Mouse (Mus musculus) hindbrain, embryonic 15.5 days (tissue): ENCODE measurements around the gene Entr1. TPM values are rescaled to one million over a fixed set of nuclear protein-coding genes. Genes with fewer than 3 reads are reported as not detected.

Source experiments
- ATAC-seq: fragments of 200-750 bp; cut with Nextera tagmentation; 2 replicates; pipeline ENCODE4 v1.8.0; 2017; ENCODE audit warnings: low read depth, moderate number of reproducible peaks, moderate TSS enrichment; ENCODE audit not compliant: low FRiP score
- H3K27ac ChIP-seq: fragments of 300-500 bp; sonication (generic); replicated peaks from 2 replicates; pipeline ENCODE4 v1.5.1; 2015; ENCODE audit warnings: mild to moderate bottlenecking, inconsistent platforms
- H3K27me3 ChIP-seq: fragments of 300-500 bp; sonication (generic); 2 replicates; pipeline ENCODE4 v1.6.1; 2015; ENCODE audit warnings: control low read depth, inconsistent platforms
- H3K36me3 ChIP-seq: fragments of 300-500 bp; sonication (generic); 2 replicates; pipeline ENCODE4 v1.6.1; 2015; ENCODE audit warnings: control low read depth, inconsistent platforms
- H3K4me1 ChIP-seq: fragments of 300-500 bp; sonication (generic); replicated peaks from 2 replicates; pipeline ENCODE4 v1.6.1; 2015; ENCODE audit warnings: control low read depth, inconsistent platforms
- H3K4me2 ChIP-seq: fragments of 300-500 bp; sonication (generic); 2 replicates; pipeline ENCODE4 v1.6.1; 2015; ENCODE audit warnings: moderate library complexity, mild to moderate bottlenecking, inconsistent platforms
- H3K4me3 ChIP-seq: fragments of 300-500 bp; sonication (generic); 2 replicates; pipeline ENCODE4 v1.5.1; 2015; ENCODE audit warnings: mild to moderate bottlenecking, inconsistent platforms
- H3K9ac ChIP-seq: fragments of 300-500 bp; sonication (generic); 2 replicates; pipeline ENCODE4 v1.6.1; 2015; ENCODE audit warnings: inconsistent platforms
- H3K9me3 ChIP-seq: fragments of 300-500 bp; sonication (generic); 2 replicates; pipeline ENCODE4 v1.6.1; 2016; ENCODE audit warnings: control low read depth, inconsistent platforms
- WGBS: fragments of 180-500 bp; shearing (Covaris S2); methylation state at CpG from one replicate; pipeline ENCODE4 v1.1.7; 2015; 5-methylcytosine and 5-hydroxymethylcytosine counted together
- polyA plus RNA-seq: library from polyadenylated mRNA; unstranded; fragments of >200 nt; fragmentation: Nextera tagmentation; extraction: Ambion mirVana; gene quantifications from 2 replicates; pipeline ENCODE4 v1.2.1, GENCODE M21; 2015

Entr1 gene
- polyA plus RNA-seq, 1 experiment from 2014 or later = 163 TPM

- Histone ChIP-seq H3K36me3 (no peaks in the 10 kb centered on the region), H3K4me1 (peaks cover 15% of the 10 kb centered on the region), H3K27me3 (no peaks in the 10 kb centered on the region), H3K4me2 (no peak overlapping the region), H3K4me3 (no peak overlapping the region), H3K27ac (no peak overlapping the region), H3K9me3 (no peaks in the 10 kb centered on the region), H3K9ac (no peak overlapping the region)
- no peak for ATAC-seq
- 82% methylated on average over 7 of the region's 7 CpGs for WGBS
Observed at GRCm38 (mm10) chr2:26356678-26357077, 32.4 kb downstream of the Entr1 start.

DNA sequence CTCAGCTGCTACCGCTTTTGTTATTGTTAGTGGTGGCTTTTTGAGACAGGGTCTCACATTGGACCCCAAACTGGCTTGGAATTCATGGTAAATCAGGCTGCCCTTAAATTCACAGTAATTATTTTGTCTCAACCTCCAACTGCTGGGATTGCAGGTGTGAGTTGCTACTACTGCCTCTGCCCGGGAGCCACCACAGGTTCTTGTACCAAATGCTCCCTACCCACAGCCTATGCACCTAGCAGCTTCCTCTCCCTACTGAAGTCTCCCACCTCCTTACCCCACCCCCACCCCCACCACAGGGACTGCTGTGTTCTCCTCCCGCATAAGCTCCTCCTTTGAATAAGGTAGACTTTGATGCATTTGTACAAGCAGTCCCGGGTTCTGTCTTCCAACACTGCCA is 32.9 kb downstream of the Entr1 start:
- Histone ChIP-seq H3K4me2 (no peak overlapping the region), H3K4me3 (no peak overlapping the region), H3K9me3 (no peaks in the 10 kb centered on the region), H3K27me3 (no peaks in the 10 kb centered on the region), H3K9ac (no peak overlapping the region), H3K27ac (no peak overlapping the region), H3K4me1 (peaks cover 17% of the 10 kb centered on the region), H3K36me3 (no peaks in the 10 kb centered on the region)
- WGBS = 91% methylated on average over 4 of the region's 4 CpGs
- no peak for ATAC-seq

DNA sequence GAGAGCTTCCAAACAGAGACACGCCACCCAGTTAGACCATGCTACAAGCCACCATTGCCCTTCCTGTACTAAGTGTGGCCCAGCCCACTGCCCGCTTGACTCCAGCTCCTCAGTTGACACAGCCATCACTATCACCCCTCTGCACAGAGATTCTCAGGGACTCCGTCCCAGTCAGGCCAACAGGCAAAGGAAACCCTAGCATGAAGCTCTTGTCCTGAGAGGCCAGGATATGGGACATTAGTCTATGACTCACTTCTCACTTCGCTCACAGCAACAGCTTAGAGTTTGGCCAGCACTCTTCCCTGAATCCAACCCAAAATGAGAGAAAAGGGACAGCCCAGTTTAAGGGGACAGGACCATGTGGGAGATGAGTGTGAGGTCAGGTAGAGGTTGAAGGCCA is 34.7 kb downstream of the Entr1 start:
- Histone ChIP-seq H3K36me3 (0 out of 2 replicates have a peak, but pooled peaks cover 6% of the 10 kb centered on the region), H3K9me3 (no peaks in the 10 kb centered on the region), H3K27me3 (no peaks in the 10 kb centered on the region), H3K9ac (no peak overlapping the region), H3K4me3 (no peak overlapping the region), H3K27ac (no peak overlapping the region), H3K4me2 (no peak overlapping the region), H3K4me1 (peaks cover 30% of the 10 kb centered on the region)
- over 99% methylated on average over 4 of the region's 4 CpGs for WGBS
- ATAC-seq = no peak

- Histone ChIP-seq H3K27ac (0 out of 2 replicates have a peak overlapping the region, but pooled peaks have one; percentile 88), H3K4me1 (peaks cover 30% of the 10 kb centered on the region), H3K27me3 (no peaks in the 10 kb centered on the region), H3K9ac (peak overlapping the region; percentile 97), H3K9me3 (no peaks in the 10 kb centered on the region), H3K4me2 (peak overlapping the region; percentile 85), H3K4me3 (peak overlapping the region; percentile 78), H3K36me3 (0 out of 2 replicates have a peak, but pooled peaks cover 12% of the 10 kb centered on the region)
- WGBS = 85% methylated on average over 11 of the region's 11 CpGs
- ATAC-seq = no peak
Observed at GRCm38 (mm10) chr2:26353066-26353980, 35.8 kb downstream of the Entr1 start.

DNA sequence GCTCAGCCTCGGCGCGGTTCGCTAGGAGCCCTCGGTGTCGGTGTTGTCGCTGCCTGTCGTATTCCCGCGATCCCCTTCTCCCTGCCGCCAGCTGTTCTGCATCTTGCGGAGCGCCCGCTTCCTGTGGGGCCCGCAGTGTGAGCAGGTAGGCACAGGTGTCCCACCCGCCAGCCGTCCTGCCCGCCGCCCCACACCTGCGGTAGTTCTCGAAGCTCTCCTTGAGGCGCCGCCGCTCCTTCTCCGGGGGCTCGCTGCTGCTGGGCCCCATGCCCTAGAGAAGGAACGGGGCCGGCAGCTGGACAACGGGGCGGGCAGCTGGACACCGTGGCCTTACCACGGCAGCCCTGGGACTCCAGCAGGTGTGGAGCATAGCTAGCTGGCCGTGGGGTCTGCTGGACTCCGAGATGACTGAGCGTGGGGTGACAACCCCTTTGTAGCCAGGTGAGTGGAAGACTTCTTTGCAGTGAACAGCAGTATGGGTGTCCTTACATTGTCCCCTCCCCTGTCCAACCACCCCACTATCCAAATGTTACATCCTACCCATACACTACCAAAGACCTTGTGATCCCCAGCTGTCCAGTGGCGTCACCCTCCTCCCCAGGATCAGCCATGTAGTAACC is 36.7 kb downstream of the Entr1 start:
- peak overlapping the region; percentile 85 for H3K4me2 ChIP-seq
- peaks cover 16% of the 10 kb centered on the region for H3K36me3 ChIP-seq
- peak overlapping the region; percentile 78 for H3K4me3 ChIP-seq
- H3K9me3 ChIP-seq = no peaks in the 10 kb centered on the region
- H3K4me1 ChIP-seq = peaks cover 30% of the 10 kb centered on the region
- 3% methylated on average over 36 of the region's 36 CpGs for WGBS
- ATAC-seq = peak; percentile 42; the same call in 1 of the 2 replicates
- peak overlapping the region; percentile 88 for H3K27ac ChIP-seq
- H3K9ac ChIP-seq = peak overlapping the region; percentile 97
- no peaks in the 10 kb centered on the region for H3K27me3 ChIP-seq

DNA sequence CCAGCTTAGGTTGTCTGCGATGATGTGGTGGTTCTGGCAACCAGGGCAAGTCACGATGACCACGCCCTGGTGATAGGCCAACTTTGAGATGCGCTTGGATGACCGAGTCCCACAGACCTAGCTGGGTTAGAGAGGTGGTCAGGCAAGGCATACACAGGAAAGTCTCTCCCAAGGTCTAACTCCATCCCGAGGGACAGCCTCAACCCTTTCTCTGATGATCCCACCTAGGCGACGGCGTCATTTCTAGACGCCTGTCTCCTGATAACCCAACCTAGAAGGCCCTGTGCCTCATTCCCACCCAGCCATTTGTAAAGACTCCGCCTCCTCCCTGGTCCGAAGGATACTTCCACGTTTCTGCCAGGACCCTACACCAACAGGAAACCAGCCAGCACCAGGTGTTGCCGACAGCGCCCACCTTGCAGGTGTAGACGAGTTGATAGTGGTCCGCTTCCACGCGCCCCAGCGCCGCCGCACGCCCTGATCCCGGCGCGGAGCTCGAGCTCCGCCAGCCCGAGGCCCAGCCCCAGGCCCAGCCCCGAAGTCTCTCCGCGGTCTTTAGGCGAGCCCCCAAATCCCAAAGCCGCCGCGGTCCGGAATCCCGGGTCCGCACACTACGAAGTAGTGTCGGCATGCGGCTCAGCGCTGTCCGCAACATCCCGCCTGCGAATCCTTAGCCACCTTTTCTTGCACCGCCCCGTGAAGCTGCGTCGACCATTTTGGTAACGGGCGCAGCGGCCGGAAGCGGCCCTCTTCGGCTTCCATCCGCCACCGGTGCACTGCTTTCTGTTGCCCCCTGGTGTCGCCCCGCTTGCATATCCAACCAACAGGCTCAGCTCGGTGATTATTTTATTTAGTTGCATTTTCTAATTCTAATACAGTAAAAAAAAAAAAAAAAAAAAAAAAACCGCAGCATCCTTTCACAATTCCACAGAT is 37.5 kb downstream of the Entr1 start, which contains the start of gene Dnlz:
Dnlz (minus strand) TSS at position 753 of the 933 bp plus-strand sequence.
- H3K9me3 ChIP-seq = no peaks in the 10 kb centered on the region
- peak within 1 kb of the TSS; percentile 97 for H3K9ac ChIP-seq
- H3K36me3 ChIP-seq = peaks cover 24% of the 10 kb centered on the region
- H3K4me2 ChIP-seq = peak within 1 kb of the TSS; percentile 85
- no peaks in the 10 kb centered on the region for H3K27me3 ChIP-seq
- H3K4me3 ChIP-seq = peak within 1 kb of the TSS; percentile 78
- H3K27ac ChIP-seq = peak within 1 kb of the TSS; percentile 88
- peaks cover 30% of the 10 kb centered on the region for H3K4me1 ChIP-seq
- peak; percentile 85 for ATAC-seq
- WGBS = 3% methylated on average over 62 of the region's 62 CpGs

DNA sequence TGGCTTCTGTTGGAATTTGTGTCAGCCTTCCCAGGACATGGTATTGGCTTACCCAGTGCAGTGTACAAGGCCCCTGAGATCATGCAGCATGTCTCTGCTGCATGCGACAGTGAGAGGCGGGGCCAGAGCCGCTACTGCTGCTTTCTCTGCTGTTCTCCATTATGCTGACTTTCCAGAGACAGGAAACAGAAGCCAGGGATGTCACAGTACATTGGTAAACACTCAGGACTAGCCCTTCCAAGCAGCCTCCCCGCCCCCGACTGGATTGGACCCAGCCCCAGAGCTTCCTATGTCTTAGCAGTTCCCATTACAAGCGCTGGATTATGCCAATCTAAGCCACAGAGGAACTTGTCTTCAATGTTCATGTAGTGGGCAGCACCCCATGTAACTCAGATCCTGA is 40.9 kb downstream of the Entr1 start:
- 73% methylated on average over 6 of the region's 6 CpGs for WGBS
- Histone ChIP-seq H3K9ac (no peak overlapping the region), H3K27ac (0 out of 2 replicates have a peak overlapping the region, but pooled peaks have one; percentile 47), H3K9me3 (no peaks in the 10 kb centered on the region), H3K36me3 (peaks cover 47% of the 10 kb centered on the region), H3K4me3 (no peak overlapping the region), H3K27me3 (no peaks in the 10 kb centered on the region), H3K4me2 (no peak overlapping the region), H3K4me1 (peaks cover 23% of the 10 kb centered on the region)
- no peak for ATAC-seq

DNA sequence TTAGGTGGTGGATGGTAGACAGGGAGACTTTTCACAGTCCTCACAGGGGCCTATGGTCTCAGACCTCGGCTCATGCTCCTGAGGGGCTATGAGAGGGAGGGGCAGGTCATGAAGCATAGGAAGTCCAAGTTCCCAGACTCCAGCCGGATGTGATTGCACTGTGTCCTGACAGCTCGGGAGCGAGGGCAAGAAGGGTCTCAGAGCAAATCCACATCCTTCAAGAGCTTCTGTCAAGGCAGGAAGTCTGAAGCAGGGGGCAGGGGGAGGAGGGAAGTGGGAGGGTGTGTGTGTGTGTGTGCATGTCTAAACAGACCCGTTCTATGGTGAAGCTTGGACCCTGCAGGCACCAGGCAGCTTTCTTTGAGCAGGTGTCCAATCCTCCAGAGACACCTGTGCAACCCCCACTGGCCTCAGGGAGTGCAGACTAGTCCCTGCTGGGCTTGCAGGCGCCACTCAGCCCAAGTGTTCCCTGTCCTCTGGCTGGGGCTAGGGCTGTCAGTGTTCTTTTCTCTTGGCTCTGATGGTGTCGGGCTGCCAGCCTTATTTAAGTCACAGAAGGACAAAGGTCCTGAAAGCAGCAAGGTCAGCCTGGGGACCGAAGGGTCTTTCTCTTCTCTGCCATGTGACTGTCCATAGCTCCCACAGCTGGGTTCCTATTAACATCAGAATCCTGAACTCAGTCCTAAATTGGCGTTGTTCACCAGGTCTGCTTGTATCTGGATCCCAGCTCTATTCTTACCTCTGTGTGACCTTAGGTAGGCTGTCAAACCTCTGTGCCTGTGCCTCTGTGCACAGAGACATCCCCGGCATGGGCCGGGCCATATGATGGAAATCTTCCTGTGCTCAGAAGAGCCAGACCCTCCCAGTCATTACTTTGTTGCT is 46.3 kb downstream of the Entr1 start:
- Histone ChIP-seq H3K4me3 (no peak overlapping the region), H3K27me3 (no peaks in the 10 kb centered on the region), H3K27ac (0 out of 2 replicates have a peak overlapping the region, but pooled peaks have one; percentile 43), H3K4me1 (0 out of 2 replicates have a peak, but pooled peaks cover 3% of the 10 kb centered on the region), H3K4me2 (no peak overlapping the region), H3K36me3 (peaks cover 81% of the 10 kb centered on the region), H3K9me3 (no peaks in the 10 kb centered on the region), H3K9ac (no peak overlapping the region)
- ATAC-seq = no peak
- 74% methylated on average over 11 of the region's 11 CpGs for WGBS

- Histone ChIP-seq H3K9me3 (no peaks in the 10 kb centered on the region), H3K27me3 (no peaks in the 10 kb centered on the region), H3K4me3 (no peak overlapping the region), H3K4me2 (no peak overlapping the region), H3K27ac (peak overlapping the region; percentile 43; the same call in 1 of the 2 replicates), H3K36me3 (peaks cover 74% of the 10 kb centered on the region), H3K4me1 (0 out of 2 replicates have a peak, but pooled peaks cover 3% of the 10 kb centered on the region), H3K9ac (no peak overlapping the region)
- 74% methylated on average over 10 of the region's 10 CpGs for WGBS
- peak; percentile 36; the same call in 1 of the 2 replicates for ATAC-seq
Observed at GRCm38 (mm10) chr2:26342044-26342443, 47.1 kb downstream of the Entr1 start.

- Histone ChIP-seq H3K4me1 (0 out of 2 replicates have a peak, but pooled peaks cover 3% of the 10 kb centered on the region), H3K27ac (peak overlapping the region; percentile 43; the same call in 1 of the 2 replicates), H3K4me2 (no peak overlapping the region), H3K36me3 (peaks cover 69% of the 10 kb centered on the region), H3K4me3 (no peak overlapping the region), H3K27me3 (no peaks in the 10 kb centered on the region), H3K9me3 (no peaks in the 10 kb centered on the region), H3K9ac (no peak overlapping the region)
- WGBS = 98% methylated on average over 2 of the region's 2 CpGs
- no peak for ATAC-seq
Observed at GRCm38 (mm10) chr2:26341510-26341981, 47.6 kb downstream of the Entr1 start.
